Mouse (Mus musculus) CD8-positive naive resting alpha-beta T cell, adult 2 months (primary cell): ENCODE data around the gene Gm10670.
"Not testable (repeated sequence)": the region's sequence is repeated elsewhere in the genome, so short reads cannot be mapped to it uniquely, and the experiment has no call there.

Experiments
- DNase-seq, 2 experiments: peaks; one replicate each; pipeline ENCODE4 v3.0.0; 2022; ENCODE audit warnings: low read depth in 2 of 2, low spot score in 2 of 2

Gene Gm10670

GRCm38 (mm10) chr7:20474825-20475224, at the start of gene Gm10670:
Gene Gm10670, minus strand, starts transcription at chr7:20474925.
- DNase-seq = not testable (repeated sequence)

- DNase-seq = not testable (repeated sequence)
These were observed 35.7 kb upstream of the Gm10670 start, which contains the start of gene Vmn1r103 for GRCm38 (mm10) chr7:20510434-20510833. Gene Vmn1r103, minus strand, starts transcription at chr7:20510534.

GRCm38 (mm10) chr7:20442493-20442892, 32.2 kb downstream of the Gm10670 start, which contains the start of gene Vmn1r101:
Gene Vmn1r101, minus strand, starts transcription at chr7:20442593.
- not testable (repeated sequence) for DNase-seq
